Mouse (Mus musculus) erythroblast, embryonic 14.5 days (primary cell): ENCODE data around the gene Itih5. TPM values are rescaled to one million over a fixed set of nuclear protein-coding genes. Genes with fewer than 3 reads are reported as not detected.

ENCODE experiments used
- H3K27me3 ChIP-seq: 2 replicates; pipeline ENCODE4 v1.6.1; 2012; ENCODE audit warnings: inconsistent platforms; ENCODE audit not compliant: control insufficient read depth
- H3K36me3 ChIP-seq: 2 replicates; pipeline ENCODE4 v1.6.1; 2012; ENCODE audit warnings: mild to moderate bottlenecking, inconsistent platforms; ENCODE audit not compliant: control insufficient read depth
- H3K4me1 ChIP-seq: 2 replicates; pipeline ENCODE4 v1.6.1; 2012; ENCODE audit warnings: inconsistent platforms; ENCODE audit not compliant: control insufficient read depth
- H3K4me3 ChIP-seq: replicated peaks from 2 replicates; pipeline ENCODE3; 2012; ENCODE audit warnings: moderate library complexity, mild to moderate bottlenecking, inconsistent platforms
- H3K9me3 ChIP-seq: 2 replicates; pipeline ENCODE4 v1.6.1; 2012; ENCODE audit warnings: low read length, inconsistent platforms, mixed read lengths; ENCODE audit not compliant: control insufficient read depth
- GATA1 ChIP-seq: IDR thresholded peaks from 2 replicates; pipeline ENCODE4 v1.6.1; 2012; ENCODE audit warnings: low read length, inconsistent platforms, mixed read lengths
- TAL1 ChIP-seq: IDR thresholded peaks from 3 replicates; pipeline ENCODE4 v1.6.1; 2012; ENCODE audit warnings: low read length, inconsistent platforms, mixed read lengths
- polyA plus RNA-seq: library from polyadenylated mRNA; stranded (reverse); fragments of >175 nt; gene quantifications from 2 replicates; pipeline ENCODE4 v1.2.3, GENCODE M21; 2012

Itih5 gene
- polyA plus RNA-seq, 1 experiment, result not detected

DNA sequence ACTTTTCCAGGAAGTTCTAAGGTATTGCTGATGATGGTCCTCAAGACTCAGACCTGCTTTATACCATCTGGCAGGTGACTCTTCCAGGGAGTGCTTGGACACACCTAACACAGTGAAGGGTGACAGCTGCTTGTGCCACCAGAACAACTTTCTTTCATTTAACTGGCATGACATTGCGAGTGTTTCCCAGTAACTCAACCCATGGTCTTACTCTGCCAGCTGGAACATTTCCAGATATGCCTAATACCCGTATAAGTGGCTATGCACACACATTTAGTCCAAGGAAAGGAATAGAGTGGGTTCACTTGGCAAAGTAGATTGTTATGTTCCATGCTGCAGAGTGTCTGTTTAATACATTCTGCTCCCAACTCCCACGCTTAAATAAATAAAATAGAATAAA lies 50.9 kb downstream of the Itih5 start:
- TF ChIP-seq TAL1 (no peak), GATA1 (no peak)

DNA sequence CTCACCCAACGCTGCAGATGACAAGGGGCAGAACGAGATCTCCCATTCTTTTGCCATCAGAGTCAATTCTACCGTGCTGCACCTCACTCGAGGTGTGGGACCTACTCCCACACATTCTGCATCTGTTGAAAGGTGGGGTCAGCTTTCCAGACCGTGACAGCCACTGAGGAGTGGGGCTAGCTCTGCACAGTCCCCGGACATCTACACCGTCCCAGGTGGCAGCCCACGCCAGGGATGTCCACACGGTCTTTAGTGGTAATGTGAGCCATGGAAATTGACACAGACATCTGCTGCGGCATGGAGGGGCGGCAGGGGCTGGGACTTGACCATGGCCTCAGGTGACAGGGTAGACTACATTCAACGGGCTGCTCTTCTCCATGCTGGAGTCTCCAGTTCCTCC lies 60.1 kb downstream of the Itih5 start:
- no peak overlapping the region for H3K4me3 ChIP-seq
- TF ChIP-seq TAL1 (no peak), GATA1 (no peak)
- no peaks in the 10 kb centered on the region for H3K27me3 ChIP-seq
- no peaks in the 10 kb centered on the region for H3K4me1 ChIP-seq
- H3K9me3 ChIP-seq, result no peaks in the 10 kb centered on the region
- no peaks in the 10 kb centered on the region for H3K36me3 ChIP-seq

More for the DNA sequence above, 50.9 kb downstream of the Itih5 start:
- no peaks in the 10 kb centered on the region for H3K36me3 ChIP-seq
- H3K27me3 ChIP-seq, result no peaks in the 10 kb centered on the region
- no peaks in the 10 kb centered on the region for H3K9me3 ChIP-seq
- H3K4me3 ChIP-seq, result no peak overlapping the region
- no peaks in the 10 kb centered on the region for H3K4me1 ChIP-seq

DNA sequence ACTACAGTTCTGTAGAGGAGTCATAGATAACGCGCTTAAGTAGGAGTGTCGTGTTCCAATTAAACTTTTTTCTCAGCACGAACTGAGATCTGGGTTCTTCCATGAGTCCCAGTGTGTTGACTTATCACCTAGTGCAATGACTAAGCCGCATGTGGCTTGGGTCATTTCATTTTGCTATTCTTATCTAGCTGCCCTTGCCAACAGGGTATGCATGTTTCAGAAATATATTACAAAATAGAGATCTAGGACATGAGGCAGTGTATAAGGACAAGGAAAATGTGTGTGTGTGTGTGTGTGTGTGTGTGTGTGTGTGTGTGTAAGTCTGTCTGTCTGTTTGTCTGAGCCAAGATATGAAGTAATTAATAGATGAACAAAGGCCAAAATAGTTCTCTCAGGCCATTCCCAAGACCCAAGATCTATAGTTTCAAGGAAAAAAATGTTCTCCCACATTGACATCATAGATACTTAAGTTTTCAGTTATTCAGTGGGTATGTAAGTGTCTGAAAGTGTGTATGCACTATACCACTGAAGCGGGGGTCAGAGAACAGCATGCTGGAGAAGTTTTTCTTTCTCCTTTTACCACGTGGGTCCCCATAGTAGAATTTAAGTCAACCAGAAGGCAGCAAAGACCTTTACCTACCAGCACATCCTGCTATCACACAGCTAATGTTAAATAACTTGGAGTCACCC lies 62.6 kb downstream of the Itih5 start:
- H3K36me3 ChIP-seq, result no peaks in the 10 kb centered on the region
- H3K9me3 ChIP-seq, result no peaks in the 10 kb centered on the region
- TF ChIP-seq GATA1 (no peak), TAL1 (no peak)
- no peak overlapping the region for H3K4me3 ChIP-seq
- no peaks in the 10 kb centered on the region for H3K27me3 ChIP-seq
- no peaks in the 10 kb centered on the region for H3K4me1 ChIP-seq

DNA sequence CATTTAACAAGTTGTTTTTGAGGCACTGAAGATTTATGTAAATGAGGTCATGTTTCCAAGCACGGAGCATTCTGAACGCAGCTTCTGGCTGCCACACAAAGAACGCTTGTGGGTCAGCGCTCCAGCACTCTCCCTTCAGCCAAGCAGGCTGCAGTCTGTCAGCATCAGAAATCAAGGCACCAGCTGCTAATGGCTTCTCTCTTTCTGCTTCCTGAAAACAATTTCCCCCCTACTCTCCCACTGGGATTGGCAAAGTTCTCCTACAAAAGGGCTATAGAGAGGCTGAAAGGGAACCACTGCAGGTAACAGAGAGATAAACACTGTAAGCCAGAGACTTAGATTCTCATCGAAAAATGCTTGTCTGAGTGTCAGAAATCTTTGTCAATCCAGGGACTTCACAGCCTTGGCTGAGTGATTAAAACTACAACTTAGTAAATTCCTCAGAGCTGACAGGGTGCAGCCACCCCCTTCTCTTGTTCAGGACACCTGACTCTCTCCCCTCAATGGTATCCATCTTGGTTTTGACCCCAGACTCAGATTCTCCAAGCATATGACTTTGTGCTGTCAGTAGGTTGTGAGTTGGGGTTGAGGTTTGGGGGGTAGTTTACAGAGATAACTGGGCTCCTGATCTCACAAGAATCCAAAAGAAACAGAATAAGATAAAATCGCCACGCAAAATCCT lies 63.3 kb downstream of the Itih5 start:
- Histone ChIP-seq H3K4me3 (no peak overlapping the region), H3K36me3 (no peaks in the 10 kb centered on the region), H3K27me3 (no peaks in the 10 kb centered on the region), H3K4me1 (no peaks in the 10 kb centered on the region), H3K9me3 (no peaks in the 10 kb centered on the region)
- TF ChIP-seq TAL1 (no peak), GATA1 (no peak)

DNA sequence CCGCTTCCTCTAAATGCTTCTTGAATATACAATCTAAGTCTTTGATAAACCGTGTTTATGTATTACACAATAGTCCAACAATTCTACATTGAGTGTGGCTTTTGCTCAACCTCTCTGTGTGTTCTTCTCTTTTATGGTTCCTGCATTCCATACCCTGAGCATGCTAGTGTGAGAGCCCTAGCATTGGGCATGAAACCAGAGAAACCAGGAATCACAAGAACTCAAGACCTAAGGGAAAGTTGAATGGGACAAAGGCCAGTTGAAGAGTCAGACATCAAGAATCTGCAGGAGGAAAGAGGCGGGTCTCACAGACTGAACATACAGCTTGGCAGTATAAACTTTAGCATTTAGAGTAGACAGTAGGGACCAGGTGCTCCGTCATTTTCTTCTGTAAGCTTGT lies 68.5 kb downstream of the Itih5 start:
- no peaks in the 10 kb centered on the region for H3K4me1 ChIP-seq
- H3K27me3 ChIP-seq, result no peaks in the 10 kb centered on the region
- no peak for TF ChIP-seq GATA1
- no peaks in the 10 kb centered on the region for H3K36me3 ChIP-seq
- no peak overlapping the region for H3K4me3 ChIP-seq
- H3K9me3 ChIP-seq, result no peaks in the 10 kb centered on the region

DNA sequence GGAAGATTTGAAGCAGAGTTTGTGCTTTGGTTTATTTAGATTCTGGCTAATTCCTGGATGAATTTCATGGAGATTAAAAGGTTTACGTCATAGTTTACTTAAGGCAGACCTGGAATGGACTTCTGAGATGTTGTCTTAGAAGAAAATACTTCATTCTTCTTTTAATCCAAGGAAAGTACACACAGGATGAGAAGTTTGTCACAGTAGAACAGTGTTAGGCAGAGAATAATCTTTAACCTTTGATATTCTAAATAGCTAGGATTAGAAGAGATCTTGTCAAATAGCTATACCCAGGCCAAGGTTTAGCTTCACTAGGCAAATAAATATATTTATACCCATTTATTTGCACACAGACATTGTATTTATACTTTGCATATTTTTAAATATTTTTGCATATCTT lies 73.5 kb downstream of the Itih5 start:
- Histone ChIP-seq H3K27me3 (no peaks in the 10 kb centered on the region), H3K9me3 (no peaks in the 10 kb centered on the region), H3K4me3 (no peak overlapping the region), H3K4me1 (no peaks in the 10 kb centered on the region), H3K36me3 (no peaks in the 10 kb centered on the region)
- TF ChIP-seq TAL1 (no peak), GATA1 (no peak)

DNA sequence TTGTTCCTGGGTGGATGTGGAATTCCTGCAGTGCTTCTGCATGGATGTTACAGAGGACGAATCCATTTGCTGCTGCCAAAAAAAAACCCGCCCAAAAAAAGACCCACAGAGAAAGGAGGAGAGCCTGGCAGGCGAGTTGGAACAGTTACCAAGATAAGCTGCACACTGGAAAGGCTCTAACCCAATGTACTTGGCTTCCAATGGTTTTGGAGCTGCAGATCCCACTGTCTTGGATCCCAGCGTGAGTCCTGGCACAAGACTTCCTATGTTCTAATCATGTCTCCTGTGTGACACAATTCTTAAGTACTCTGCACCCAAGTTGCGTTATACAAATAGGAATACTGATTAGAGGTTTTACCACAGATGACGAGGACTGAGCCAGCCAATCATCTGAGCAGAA lies 78.6 kb downstream of the Itih5 start:
- Histone ChIP-seq H3K9me3 (no peaks in the 10 kb centered on the region), H3K4me3 (no peak overlapping the region), H3K36me3 (no peaks in the 10 kb centered on the region), H3K4me1 (no peaks in the 10 kb centered on the region), H3K27me3 (no peaks in the 10 kb centered on the region)
- TF ChIP-seq TAL1 (no peak), GATA1 (no peak)

DNA sequence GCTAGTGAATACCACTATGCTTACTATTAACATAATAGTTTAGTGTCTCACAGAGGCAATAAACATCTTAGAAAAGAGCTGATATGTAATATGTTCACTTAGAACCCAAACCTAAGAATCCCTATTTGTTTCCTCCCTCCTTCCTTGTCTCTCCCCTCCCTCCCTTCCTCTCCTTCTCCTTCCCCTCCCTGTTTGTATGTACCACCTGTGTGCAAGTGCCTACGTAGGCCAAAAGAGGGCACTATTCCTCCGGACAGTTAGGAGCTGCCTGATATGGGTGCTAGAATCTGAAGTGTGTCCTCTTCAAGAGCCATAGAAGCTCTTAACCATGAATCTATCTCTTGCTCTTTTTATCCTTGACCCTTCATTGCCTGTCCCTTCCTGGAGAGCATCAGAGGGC lies 83.2 kb downstream of the Itih5 start:
- TF ChIP-seq TAL1, result no peak
- no peak for TF ChIP-seq GATA1
- no peaks in the 10 kb centered on the region for H3K9me3 ChIP-seq
- H3K36me3 ChIP-seq, result no peaks in the 10 kb centered on the region
- no peaks in the 10 kb centered on the region for H3K27me3 ChIP-seq
- no peak overlapping the region for H3K4me3 ChIP-seq
- no peaks in the 10 kb centered on the region for H3K4me1 ChIP-seq

DNA sequence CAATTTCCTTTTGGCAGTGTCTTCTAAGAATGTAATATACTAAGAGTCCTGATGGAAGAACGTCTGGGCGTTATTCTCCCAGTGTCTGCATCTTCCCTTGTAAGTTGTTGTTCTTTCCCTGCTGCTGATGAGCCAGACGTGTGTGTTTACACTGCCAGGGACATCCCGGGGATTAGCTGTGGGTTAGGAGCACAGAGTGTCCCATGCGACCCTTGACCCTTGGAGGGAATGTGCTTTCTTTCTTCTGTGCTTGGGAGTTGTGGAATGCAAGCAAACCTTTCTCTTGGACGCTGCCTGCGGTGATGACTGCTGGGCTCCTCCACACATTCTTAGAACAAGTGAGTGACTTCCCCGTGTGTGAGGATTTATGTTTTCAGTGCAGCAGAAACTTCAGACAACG lies 89.6 kb downstream of the Itih5 start:
- Histone ChIP-seq H3K27me3 (no peaks in the 10 kb centered on the region), H3K36me3 (no peaks in the 10 kb centered on the region), H3K4me1 (no peaks in the 10 kb centered on the region), H3K9me3 (no peaks in the 10 kb centered on the region), H3K4me3 (no peak overlapping the region)
- TF ChIP-seq TAL1, result no peak
- no peak for TF ChIP-seq GATA1
